Mouse (Mus musculus): ENCODE data around the gene Creg1. TPM values are rescaled to one million over a fixed set of nuclear protein-coding genes. Genes with fewer than 3 reads are reported as not detected.

The Creg1 gene
- polyA plus RNA-seq, 1 experiment from 2014 or later: 300 TPM

- no peak for ATAC-seq
- 54% methylated on average over 9 of the region's 9 CpGs for WGBS (ENCODE audit: insufficient replicate concordance)
- peak overlapping the region; percentile 84 for H3K4me3 ChIP-seq
- no peaks in the 10 kb centered on the region for H3K27me3 ChIP-seq (replicated peaks)
- peaks cover 68% of the 10 kb centered on the region for H3K36me3 ChIP-seq
- peak overlapping the region; percentile 84 for H3K4me2 ChIP-seq
- H3K9ac ChIP-seq: 0 out of 2 replicates have a peak overlapping the region, but pooled peaks have one; percentile 4
- H3K27ac ChIP-seq: peak overlapping the region; percentile 93
- peaks cover 71% of the 10 kb centered on the region for H3K4me1 ChIP-seq
- H3K9me3 ChIP-seq (replicated peaks): no peaks in the 10 kb centered on the region
Measured at GRCm38 (mm10) chr1:165771998-165772397, 8.5 kb downstream of the Creg1 start.

GRCm38 (mm10) chr1:165775518-165776294 lies 12.2 kb downstream of the Creg1 start:
- H3K9ac ChIP-seq: no peak overlapping the region
- no peaks in the 10 kb centered on the region for H3K9me3 ChIP-seq (replicated peaks)
- H3K4me1 ChIP-seq: peaks cover 42% of the 10 kb centered on the region
- ATAC-seq: no peak
- H3K27me3 ChIP-seq (replicated peaks): 0 out of 2 replicates have a peak, but pooled peaks cover 3% of the 10 kb centered on the region
- H3K27ac ChIP-seq: no peak overlapping the region
- WGBS (ENCODE audit: insufficient replicate concordance): 45% methylated on average over 19 of the region's 19 CpGs
- H3K4me2 ChIP-seq: peak overlapping the region; percentile 33
- H3K4me3 ChIP-seq: no peak overlapping the region
- H3K36me3 ChIP-seq: peaks cover 48% of the 10 kb centered on the region

GRCm38 (mm10) chr1:165779954-165780585 lies 16.5 kb downstream of the Creg1 start:
- H3K27me3 ChIP-seq (replicated peaks): peaks cover 9% of the 10 kb centered on the region; the same call in 1 of the 2 replicates
- peaks cover 24% of the 10 kb centered on the region for H3K4me1 ChIP-seq
- peak overlapping the region; percentile 77 for H3K4me2 ChIP-seq
- H3K27ac ChIP-seq: no peak overlapping the region; the same call in 1 of the 2 replicates
- WGBS (ENCODE audit: insufficient replicate concordance): 3% methylated on average over 13 of the region's 13 CpGs
- H3K9me3 ChIP-seq (replicated peaks): no peaks in the 10 kb centered on the region
- ATAC-seq: peak; percentile 65
- H3K9ac ChIP-seq: peak overlapping the region; percentile 57
- peak overlapping the region; percentile 53 for H3K4me3 ChIP-seq
- peaks cover 4% of the 10 kb centered on the region; the same call in 1 of the 2 replicates for H3K36me3 ChIP-seq

DNA sequence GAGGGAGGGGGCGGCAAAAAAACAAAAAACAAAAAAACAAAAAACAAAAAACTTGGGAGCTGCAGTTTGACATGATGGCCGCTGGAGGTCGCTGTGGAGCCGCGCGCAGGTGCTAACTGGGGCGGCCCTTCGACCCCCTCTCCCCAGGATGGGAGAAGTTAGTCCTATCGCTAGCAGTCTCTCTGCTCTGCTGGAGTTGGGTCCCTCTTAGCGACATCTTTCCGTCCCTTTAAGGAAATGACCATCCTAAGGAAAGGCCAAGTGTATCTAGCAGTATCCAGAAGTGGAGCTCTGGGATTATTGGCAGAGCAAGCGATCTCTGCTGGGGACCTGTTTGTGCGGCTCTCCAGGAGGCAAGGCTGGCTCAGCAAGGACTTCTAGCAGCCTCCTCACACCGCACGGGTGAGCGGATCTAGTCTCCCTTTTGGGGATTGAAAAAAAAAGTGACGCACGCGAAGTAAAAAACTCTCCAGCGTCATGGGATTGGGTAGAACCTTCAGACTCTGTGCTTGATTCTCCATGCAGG lies 17.1 kb downstream of the Creg1 start:
- peak; percentile 61 for ATAC-seq
- 7% methylated on average over 20 of the region's 20 CpGs for WGBS (ENCODE audit: insufficient replicate concordance)
- Histone ChIP-seq H3K36me3 (no peaks in the 10 kb centered on the region), H3K27ac (no peak overlapping the region; the same call in 1 of the 2 replicates), H3K4me2 (peak overlapping the region; percentile 77), H3K27me3 (replicated peaks) (peaks cover 9% of the 10 kb centered on the region; the same call in 1 of the 2 replicates), H3K4me3 (peak overlapping the region; percentile 53), H3K4me1 (peaks cover 19% of the 10 kb centered on the region), H3K9ac (peak overlapping the region; percentile 57), H3K9me3 (replicated peaks) (no peaks in the 10 kb centered on the region)

- no peak overlapping the region for H3K27ac ChIP-seq
- H3K4me2 ChIP-seq: no peak overlapping the region
- no peak for ATAC-seq
- no peaks in the 10 kb centered on the region for H3K36me3 ChIP-seq
- no peak overlapping the region for H3K9ac ChIP-seq
- no peaks in the 10 kb centered on the region for H3K9me3 ChIP-seq (replicated peaks)
- WGBS (ENCODE audit: insufficient replicate concordance): 47% methylated on average over 9 of the region's 9 CpGs
- H3K4me3 ChIP-seq: no peak overlapping the region
- H3K27me3 ChIP-seq (replicated peaks): peaks cover 9% of the 10 kb centered on the region; the same call in 1 of the 2 replicates
- peaks cover 13% of the 10 kb centered on the region for H3K4me1 ChIP-seq
Measured at GRCm38 (mm10) chr1:165781426-165781825, 17.9 kb downstream of the Creg1 start.

DNA sequence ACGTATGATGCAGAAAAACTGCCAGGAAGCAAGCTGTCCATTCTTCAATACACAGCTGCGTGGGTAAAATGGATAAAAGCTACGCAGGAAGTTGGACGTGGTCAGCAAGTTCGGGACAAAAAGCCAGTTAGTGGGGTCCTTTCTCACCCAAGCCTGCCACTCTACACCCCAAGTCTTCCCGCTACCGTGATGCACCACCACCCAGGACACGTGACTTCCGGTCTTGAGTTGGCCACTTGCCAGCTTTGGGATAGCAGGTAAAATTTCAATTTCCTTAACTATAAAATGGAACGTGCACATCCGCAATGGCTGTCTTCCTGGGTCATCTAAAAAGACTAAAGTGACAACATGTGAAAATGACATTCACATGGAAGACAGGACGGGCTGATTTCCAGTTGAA lies 18.4 kb downstream of the Creg1 start:
- ATAC-seq: no peak
- H3K27me3 ChIP-seq (replicated peaks): peaks cover 9% of the 10 kb centered on the region; the same call in 1 of the 2 replicates
- peaks cover 13% of the 10 kb centered on the region for H3K4me1 ChIP-seq
- no peaks in the 10 kb centered on the region for H3K9me3 ChIP-seq (replicated peaks)
- 75% methylated on average over 12 of the region's 12 CpGs for WGBS (ENCODE audit: insufficient replicate concordance)
- H3K27ac ChIP-seq: no peak overlapping the region
- H3K36me3 ChIP-seq: no peaks in the 10 kb centered on the region
- H3K4me2 ChIP-seq: no peak overlapping the region
- no peak overlapping the region for H3K9ac ChIP-seq
- H3K4me3 ChIP-seq: no peak overlapping the region

- H3K4me3 ChIP-seq: no peak overlapping the region
- no peak for ATAC-seq
- H3K4me2 ChIP-seq: no peak overlapping the region
- peaks cover 6% of the 10 kb centered on the region; the same call in 1 of the 2 replicates for H3K27me3 ChIP-seq (replicated peaks)
- no peaks in the 10 kb centered on the region for H3K9me3 ChIP-seq (replicated peaks)
- WGBS (ENCODE audit: insufficient replicate concordance): 71% methylated on average over 11 of the region's 11 CpGs
- H3K9ac ChIP-seq: no peak overlapping the region
- H3K27ac ChIP-seq: no peak overlapping the region
- no peaks in the 10 kb centered on the region for H3K36me3 ChIP-seq
- 0 out of 2 replicates have a peak, but pooled peaks cover 3% of the 10 kb centered on the region for H3K4me1 ChIP-seq
Measured at GRCm38 (mm10) chr1:165786296-165786695, 22.8 kb downstream of the Creg1 start.

GRCm38 (mm10) chr1:165788511-165788910 lies 25.0 kb downstream of the Creg1 start, which contains the start of gene Cd247:
Gene Cd247 (plus strand): TSS chr1:165788681.
- H3K4me2 ChIP-seq: no peak within 1 kb of the TSS
- WGBS (ENCODE audit: insufficient replicate concordance): 75% methylated on average over 8 of the region's 8 CpGs

GRCm38 (mm10) chr1:165789066-165789660 lies 25.6 kb downstream of the Creg1 start:
- Histone ChIP-seq H3K36me3 (no peaks in the 10 kb centered on the region), H3K27ac (no peak overlapping the region), H3K4me2 (no peak overlapping the region), H3K9me3 (replicated peaks) (no peaks in the 10 kb centered on the region), H3K27me3 (replicated peaks) (no peaks in the 10 kb centered on the region), H3K4me3 (no peak overlapping the region), H3K9ac (no peak overlapping the region), H3K4me1 (0 out of 2 replicates have a peak, but pooled peaks cover 3% of the 10 kb centered on the region)
- no peak for ATAC-seq
- WGBS (ENCODE audit: insufficient replicate concordance): 76% methylated on average over 17 of the region's 17 CpGs

More at GRCm38 (mm10) chr1:165788511-165788910, 25.0 kb downstream of the Creg1 start, which contains the start of gene Cd247:
- ATAC-seq: no peak
- Histone ChIP-seq H3K27ac (no peak within 1 kb of the TSS), H3K27me3 (replicated peaks) (no peaks in the 10 kb centered on the region), H3K4me3 (no peak within 1 kb of the TSS), H3K36me3 (no peaks in the 10 kb centered on the region), H3K9me3 (replicated peaks) (no peaks in the 10 kb centered on the region), H3K4me1 (0 out of 2 replicates have a peak, but pooled peaks cover 3% of the 10 kb centered on the region), H3K9ac (no peak within 1 kb of the TSS)

DNA sequence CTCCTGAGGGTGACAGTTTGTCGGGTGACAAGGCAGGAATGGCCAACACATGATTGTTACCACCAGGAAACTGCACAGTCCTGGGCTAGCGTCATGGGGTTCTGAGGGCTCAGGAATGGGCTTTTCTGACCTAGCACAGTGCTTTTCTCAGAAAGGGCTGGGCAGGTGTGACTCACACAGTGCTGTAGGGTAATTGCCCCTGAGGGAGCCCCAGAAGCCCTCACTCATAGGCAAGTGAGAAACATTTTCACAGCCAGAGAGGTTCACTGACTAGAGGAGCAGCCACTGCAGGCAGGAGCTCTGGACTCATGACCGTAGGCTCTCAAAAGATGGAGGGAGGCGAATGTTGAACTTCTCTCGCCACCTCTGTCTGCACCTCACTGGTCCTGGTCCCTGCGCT lies 26.4 kb downstream of the Creg1 start:
- 0 out of 2 replicates have a peak, but pooled peaks cover 3% of the 10 kb centered on the region for H3K4me1 ChIP-seq
- no peak overlapping the region for H3K4me3 ChIP-seq
- H3K9ac ChIP-seq: no peak overlapping the region
- no peak overlapping the region for H3K27ac ChIP-seq
- no peak overlapping the region for H3K4me2 ChIP-seq
- H3K36me3 ChIP-seq: no peaks in the 10 kb centered on the region
- no peaks in the 10 kb centered on the region for H3K27me3 ChIP-seq (replicated peaks)
- H3K9me3 ChIP-seq (replicated peaks): no peaks in the 10 kb centered on the region
- 79% methylated on average over 6 of the region's 6 CpGs for WGBS (ENCODE audit: insufficient replicate concordance)
- no peak for ATAC-seq

GRCm38 (mm10) chr1:165790461-165791210 lies 27.1 kb downstream of the Creg1 start:
- Histone ChIP-seq H3K27ac (no peak overlapping the region), H3K36me3 (no peaks in the 10 kb centered on the region), H3K9ac (no peak overlapping the region), H3K4me2 (no peak overlapping the region), H3K4me3 (no peak overlapping the region), H3K9me3 (replicated peaks) (no peaks in the 10 kb centered on the region), H3K27me3 (replicated peaks) (peaks cover 6% of the 10 kb centered on the region; the same call in 1 of the 2 replicates), H3K4me1 (0 out of 2 replicates have a peak, but pooled peaks cover 3% of the 10 kb centered on the region)
- 85% methylated on average over 17 of the region's 17 CpGs for WGBS (ENCODE audit: insufficient replicate concordance)
- no peak for ATAC-seq
